Mouse (Mus musculus) kidney, adult 18-20 months (tissue): ENCODE measurements around the gene Faim2.

Experiments used
- DNase-seq: peaks from one replicate; pipeline ENCODE4 v3.0.0; 2021

Faim2 gene

GRCm38 (mm10) chr15:99457606-99458401 is 70.2 kb downstream of the Faim2 start, which contains the start of gene Nckap5l:
TSS of gene Nckap5l (minus strand) at chr15:99457748.
- peak; percentile 86 for DNase-seq

- peak; percentile 42 for DNase-seq
These were observed 70.9 kb downstream of the Faim2 start for GRCm38 (mm10) chr15:99456963-99457605.

GRCm38 (mm10) chr15:99456338-99456962 is 71.5 kb downstream of the Faim2 start:
- no peak for DNase-seq

- DNase-seq = no peak
These were observed 72.5 kb downstream of the Faim2 start for GRCm38 (mm10) chr15:99455415-99455814.

- DNase-seq = no peak
These were observed 73.2 kb downstream of the Faim2 start for GRCm38 (mm10) chr15:99454585-99455279.

GRCm38 (mm10) chr15:99453153-99453900 is 74.6 kb downstream of the Faim2 start:
- no peak for DNase-seq

GRCm38 (mm10) chr15:99449751-99450280 is 78.1 kb downstream of the Faim2 start:
- no peak for DNase-seq

- peak; percentile 33 for DNase-seq
These were observed 78.7 kb downstream of the Faim2 start for GRCm38 (mm10) chr15:99449131-99449750.
